Mouse (Mus musculus) myocyte (in vitro differentiated cells): ENCODE data around the gene Mdfi. TPM values are rescaled to one million over a fixed set of nuclear protein-coding genes. Genes with fewer than 3 reads are reported as not detected.

Source experiments
- H3K27me3 ChIP-seq: one replicate; pipeline ENCODE4 v1.6.1; 2011; ENCODE audit not compliant: control insufficient read depth, insufficient read depth, insufficient read length
- H3K36me3 ChIP-seq: one replicate; pipeline ENCODE4 v1.6.1; 2011; ENCODE audit not compliant: control insufficient read depth, insufficient read depth
- H3K4me2 ChIP-seq: one replicate; pipeline ENCODE4 v1.6.1; 2011; ENCODE audit warnings: low read depth, control low read depth
- H3K4me3 ChIP-seq: one replicate; pipeline ENCODE4 v1.5.1; 2011; ENCODE audit warnings: mild to moderate bottlenecking, control low read depth, moderate library complexity
- H3K79me2 ChIP-seq: one replicate; pipeline ENCODE4 v1.6.1; 2011; ENCODE audit not compliant: control insufficient read depth, insufficient read depth
- H3ac ChIP-seq: one replicate; pipeline ENCODE4 v1.6.1; 2011; ENCODE audit not compliant: control insufficient read depth, insufficient read length
- CEBPB ChIP-seq: IDR thresholded peaks from 2 replicates; pipeline ENCODE4 v1.6.1; 2011; ENCODE audit warnings: mild to moderate bottlenecking, moderate library complexity; ENCODE audit not compliant: poor library complexity, insufficient read depth, severe bottlenecking
- E2F4 ChIP-seq: IDR thresholded peaks from one replicate; pipeline ENCODE4 v1.6.1; 2011; ENCODE audit warnings: mild to moderate bottlenecking, control low read depth, moderate library complexity; ENCODE audit not compliant: insufficient read depth
- MAX ChIP-seq: IDR thresholded peaks from one replicate; pipeline ENCODE4 v1.6.1; 2011; ENCODE audit warnings: low read depth, mild to moderate bottlenecking, control low read depth
- MYOD1 ChIP-seq, 3 experiments: IDR thresholded peaks; one replicate each; pipeline ENCODE4 v1.6.1; 2011; ENCODE audit warnings: control low read depth in 2 of 3, low read depth in 2 of 3, mild to moderate bottlenecking in 2 of 3, moderate library complexity in 1 of 3; ENCODE audit not compliant: insufficient read length in 2 of 3, control insufficient read depth in 1 of 3
- MYOG ChIP-seq, 3 experiments: IDR thresholded peaks; one replicate each; pipeline ENCODE4 v1.6.1; 2011; ENCODE audit warnings: control low read depth in 2 of 3, low read depth in 2 of 3, mild to moderate bottlenecking in 2 of 3; ENCODE audit not compliant: insufficient read length in 2 of 3, control insufficient read depth in 1 of 3, insufficient read depth in 1 of 3
- POLR2A ChIP-seq: IDR thresholded peaks from one replicate; pipeline ENCODE4 v1.6.1; 2011; ENCODE audit warnings: low read depth, mild to moderate bottlenecking, control low read depth, moderate library complexity; ENCODE audit not compliant: insufficient read length
- POLR2AphosphoS2 ChIP-seq: IDR thresholded peaks from one replicate; pipeline ENCODE4 v1.6.1; 2011; ENCODE audit warnings: low read depth, control low read depth; ENCODE audit not compliant: insufficient read length
- REST ChIP-seq: IDR thresholded peaks from one replicate; pipeline ENCODE4 v1.6.1; 2011; ENCODE audit warnings: mild to moderate bottlenecking, control low read depth, moderate library complexity; ENCODE audit not compliant: insufficient read depth, insufficient read length
- SRF ChIP-seq: IDR thresholded peaks from one replicate; pipeline ENCODE4 v1.6.1; 2011; ENCODE audit warnings: low read depth; ENCODE audit not compliant: control insufficient read depth, insufficient read length
- TCF12 ChIP-seq: IDR thresholded peaks from one replicate; pipeline ENCODE4 v1.6.1; 2011; ENCODE audit warnings: mild to moderate bottlenecking, control low read depth; ENCODE audit not compliant: poor library complexity, insufficient read depth, severe bottlenecking
- TCF3 ChIP-seq: IDR thresholded peaks from one replicate; pipeline ENCODE4 v1.6.1; 2011; ENCODE audit warnings: low read depth, control low read depth; ENCODE audit not compliant: insufficient read length
- USF1 ChIP-seq: IDR thresholded peaks from one replicate; pipeline ENCODE4 v1.6.1; 2011; ENCODE audit warnings: low read depth, mild to moderate bottlenecking, control low read depth, moderate library complexity
- polyA plus RNA-seq: library from polyadenylated mRNA; unstranded; fragments of >200 nt; fragmentation: generic; extraction: Trizol; gene quantifications from one replicate; pipeline ENCODE4 v1.2.1, GENCODE M21; 2012; ENCODE audit warnings: missing spikeins

Gene Mdfi
- polyA plus RNA-seq, 1 experiment: 1.1 TPM

DNA sequence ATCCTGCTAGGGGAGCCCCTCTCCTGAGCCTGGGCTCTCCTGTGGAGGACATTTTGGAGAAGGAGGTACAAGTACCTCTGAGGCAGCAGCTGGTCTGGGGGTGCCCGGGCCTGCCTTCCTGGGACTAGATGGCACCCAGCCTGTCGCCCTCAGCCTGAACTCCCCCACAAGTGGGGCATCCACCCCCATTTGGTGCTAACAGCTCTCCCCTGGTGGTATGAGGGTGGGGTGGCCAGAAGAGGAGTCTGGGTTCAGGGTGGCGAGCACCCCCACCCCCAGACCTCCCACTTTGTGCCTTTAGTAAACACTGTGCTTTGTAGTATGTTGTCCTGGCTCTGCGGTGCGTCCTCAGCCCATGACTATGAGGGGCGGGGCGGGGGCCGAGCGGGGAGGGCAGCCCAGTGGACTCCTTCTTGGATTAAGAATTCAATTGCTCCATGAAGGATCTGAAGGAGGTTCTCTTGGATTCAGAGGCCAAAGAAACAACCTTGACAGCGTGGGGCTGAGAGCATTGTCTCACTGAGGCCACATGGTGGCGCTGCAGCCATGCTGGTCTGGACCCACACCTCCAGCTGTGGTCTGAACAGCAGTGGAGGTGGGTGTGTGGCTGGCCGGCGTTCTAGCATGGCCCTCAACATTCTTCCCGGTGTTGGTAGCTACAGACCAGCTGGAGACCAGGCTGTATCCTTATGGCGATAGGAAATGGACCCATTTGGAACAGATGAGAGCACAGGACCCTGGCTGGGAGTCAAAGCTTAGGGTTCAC lies 42.2 kb downstream of the Mdfi start:
- TF ChIP-seq MYOD1 (IDR thresholded peaks at IDR 0.05; ENCODE audit: control insufficient read depth in 1 of 3, insufficient read length in 2 of 3, low read depth in 2 of 3): peak in 2 of 3 experiments; percentile 22 to 24
- TF ChIP-seq MYOG (IDR thresholded peaks at IDR 0.05; ENCODE audit: control insufficient read depth in 1 of 3, insufficient read depth in 1 of 3, insufficient read length in 2 of 3, low read depth in 2 of 3): peak in 1 of 3 experiments; percentile 41
- no peak for TF ChIP-seq MAX
- TF ChIP-seq POLR2A: no peak
- Histone ChIP-seq H3K36me3 (no peaks in the 10 kb centered on the region), H3K27me3 (no peaks in the 10 kb centered on the region), H3K4me2 (no peak overlapping the region), H3ac (no peak overlapping the region), H3K4me3 (no peak overlapping the region), H3K79me2 (no peaks in the 10 kb centered on the region)

DNA sequence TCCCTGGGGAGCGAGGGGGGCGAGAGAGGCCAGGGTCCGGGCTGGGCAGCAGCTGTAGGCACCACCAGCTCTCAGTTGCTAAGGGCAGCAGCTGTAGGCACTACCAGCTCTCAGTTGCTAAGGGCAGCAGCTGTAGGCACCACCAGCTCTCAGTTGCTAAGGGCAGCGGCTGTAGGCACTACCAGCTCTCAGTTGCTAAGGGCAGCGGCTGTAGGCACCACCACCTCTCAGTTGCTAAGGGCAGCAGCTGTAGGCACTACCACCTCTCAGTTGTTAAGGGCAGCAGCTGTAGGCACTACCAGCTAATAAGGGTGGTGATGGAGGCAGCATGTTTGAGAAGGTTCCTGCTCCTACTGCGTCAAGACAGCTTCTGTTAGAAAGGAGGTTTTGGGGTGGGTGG lies 45.5 kb downstream of the Mdfi start:
- H3K27me3 ChIP-seq: no peaks in the 10 kb centered on the region
- no peaks in the 10 kb centered on the region for H3K36me3 ChIP-seq
- no peak overlapping the region for H3ac ChIP-seq
- H3K79me2 ChIP-seq: no peaks in the 10 kb centered on the region
- no peak overlapping the region for H3K4me2 ChIP-seq
- no peak overlapping the region for H3K4me3 ChIP-seq
- no peak for TF ChIP-seq CEBPB
- no peak for TF ChIP-seq SRF
- TF ChIP-seq TCF12: no peak
- TF ChIP-seq TCF3: no peak
- no peak for TF ChIP-seq POLR2A
- no peak for TF ChIP-seq E2F4
- TF ChIP-seq MAX: no peak
- no peak for TF ChIP-seq MYOG (IDR thresholded peaks at IDR 0.05; ENCODE audit: control insufficient read depth in 1 of 3, insufficient read depth in 1 of 3, insufficient read length in 2 of 3, low read depth in 2 of 3)
- TF ChIP-seq REST: no peak
- no peak for TF ChIP-seq POLR2AphosphoS2
- TF ChIP-seq MYOD1 (IDR thresholded peaks at IDR 0.05; ENCODE audit: control insufficient read depth in 1 of 3, insufficient read length in 2 of 3, low read depth in 2 of 3): no peak
- TF ChIP-seq USF1: no peak

DNA sequence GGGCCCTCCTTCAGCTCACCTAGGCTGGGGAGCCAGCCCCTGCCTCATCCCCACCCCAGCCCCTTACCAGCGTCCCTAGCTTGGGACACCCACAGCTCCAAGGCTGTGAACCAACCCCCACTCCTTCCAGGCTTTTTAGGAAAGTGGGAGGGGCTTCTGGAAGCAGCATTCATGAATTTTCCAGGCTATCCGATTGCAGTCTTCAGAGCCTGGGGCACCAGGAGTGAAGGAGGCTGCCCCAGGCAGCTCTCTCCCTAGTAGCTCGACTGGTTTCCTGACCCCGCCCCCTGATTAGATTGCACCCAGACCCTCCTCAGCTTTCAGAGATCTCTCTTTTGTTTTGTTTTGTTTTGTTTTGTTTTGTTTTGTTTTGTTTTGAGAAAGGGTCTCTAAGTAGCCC lies 46.2 kb downstream of the Mdfi start:
- H3K27me3 ChIP-seq: no peaks in the 10 kb centered on the region
- H3K36me3 ChIP-seq: no peaks in the 10 kb centered on the region
- H3K4me2 ChIP-seq: no peak overlapping the region
- H3K4me3 ChIP-seq: no peak overlapping the region
- H3K79me2 ChIP-seq: no peaks in the 10 kb centered on the region
- H3ac ChIP-seq: no peak overlapping the region
- TF ChIP-seq USF1: no peak
- TF ChIP-seq CEBPB: no peak

DNA sequence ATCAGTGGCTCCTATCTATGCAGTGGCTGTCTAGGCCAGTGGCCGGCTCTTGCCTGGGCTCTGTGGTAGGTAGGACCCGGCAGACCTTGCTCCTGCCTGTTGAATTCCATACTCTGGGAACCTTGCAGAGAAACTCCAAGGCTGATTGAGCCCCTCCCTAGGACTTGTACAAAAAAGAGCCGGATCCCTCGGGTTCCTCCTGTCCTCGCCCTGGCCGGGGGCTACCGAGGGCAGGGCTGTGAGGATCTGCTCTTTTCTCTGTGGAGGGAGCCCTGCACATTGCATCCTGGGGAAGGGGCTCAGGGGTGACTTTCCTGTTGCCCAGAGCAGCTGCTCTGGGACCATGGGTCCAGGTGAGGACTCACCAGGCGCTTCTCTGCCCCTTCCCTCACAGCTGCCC lies 46.9 kb downstream of the Mdfi start:
- H3K4me2 ChIP-seq: no peak overlapping the region
- no peak overlapping the region for H3K4me3 ChIP-seq
- no peaks in the 10 kb centered on the region for H3K79me2 ChIP-seq
- H3ac ChIP-seq: no peak overlapping the region
- no peaks in the 10 kb centered on the region for H3K36me3 ChIP-seq
- no peak for TF ChIP-seq TCF3
- H3K27me3 ChIP-seq: no peaks in the 10 kb centered on the region

DNA sequence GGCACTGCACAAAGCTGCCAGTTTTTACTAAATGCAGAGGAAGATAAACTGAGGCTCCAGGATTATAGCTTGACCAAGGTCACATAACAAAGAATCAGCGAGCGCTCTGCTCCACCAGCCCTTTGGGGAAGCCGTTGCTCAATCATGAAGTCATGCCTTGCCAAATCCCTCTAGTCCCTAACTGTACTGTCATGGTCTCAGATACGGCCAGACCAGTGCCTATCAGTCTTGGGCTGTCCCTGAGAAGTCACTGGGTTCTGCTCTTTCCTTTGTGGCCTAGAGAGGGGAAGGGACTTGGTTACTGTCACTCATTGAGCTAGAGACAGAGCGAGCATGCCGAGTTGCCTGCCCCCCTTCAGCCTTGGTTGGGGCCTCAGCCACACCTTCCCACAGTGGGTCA lies 50.1 kb downstream of the Mdfi start:
- Histone ChIP-seq H3K79me2 (no peaks in the 10 kb centered on the region), H3K27me3 (no peaks in the 10 kb centered on the region), H3K4me2 (no peak overlapping the region), H3ac (no peak overlapping the region), H3K4me3 (no peak overlapping the region), H3K36me3 (no peaks in the 10 kb centered on the region)
- no peak for TF ChIP-seq MYOG (IDR thresholded peaks at IDR 0.05; ENCODE audit: control insufficient read depth in 1 of 3, insufficient read depth in 1 of 3, insufficient read length in 2 of 3, low read depth in 2 of 3)
- no peak for TF ChIP-seq CEBPB

DNA sequence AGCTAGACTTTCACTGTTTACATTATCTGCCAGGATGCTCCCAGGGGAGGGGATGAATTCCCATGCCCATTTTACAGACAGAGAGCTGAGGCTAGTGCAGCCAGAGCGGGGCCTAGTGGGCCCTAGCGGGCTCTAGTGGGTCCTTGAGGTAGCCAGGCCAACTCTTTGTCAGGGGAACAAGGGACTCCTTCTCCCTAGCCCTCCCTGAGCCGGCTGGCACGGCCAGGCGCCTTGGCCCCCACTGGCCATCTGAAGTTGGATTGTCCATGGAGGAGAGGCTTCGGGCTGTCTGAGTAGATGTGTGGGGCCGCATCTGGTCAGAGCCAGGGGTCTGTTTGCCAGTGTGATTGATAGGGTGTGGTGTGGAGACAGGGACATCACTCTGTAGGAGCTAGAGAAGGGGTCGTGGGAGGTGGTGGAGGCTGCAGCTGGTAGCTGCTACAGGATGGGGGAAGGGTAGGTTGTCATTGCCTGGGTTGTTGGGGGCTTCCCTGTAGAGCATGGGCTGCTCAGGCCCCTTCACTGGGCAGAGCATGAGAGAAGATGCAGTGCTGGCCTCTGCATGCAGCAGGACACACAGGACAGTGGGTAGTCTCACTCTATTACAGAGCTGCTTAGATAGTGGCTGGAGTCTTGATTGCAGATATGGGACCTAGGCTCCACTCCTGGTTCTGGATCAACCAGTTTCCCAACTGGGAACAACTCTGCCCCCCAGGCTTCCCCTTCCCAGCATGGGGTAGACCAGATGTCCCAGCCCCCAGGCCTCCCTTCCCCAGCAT lies 50.9 kb downstream of the Mdfi start:
- Histone ChIP-seq H3K79me2 (no peaks in the 10 kb centered on the region), H3ac (no peak overlapping the region), H3K4me2 (no peak overlapping the region), H3K27me3 (no peaks in the 10 kb centered on the region), H3K4me3 (no peak overlapping the region), H3K36me3 (no peaks in the 10 kb centered on the region)
- no peak for TF ChIP-seq TCF3
